Mouse (Mus musculus): ENCODE measurements around the gene Zfp664.
A peak's percentile ranks its signal among the peaks of the same experiment; 100 is the strongest.

- TF ChIP-seq CTCF (IDR thresholded peaks at IDR 0.05; ENCODE audit: borderline replicate concordance, insufficient read depth, low read length) (peak; percentile 50; the same call in 1 of the 2 replicates), POLR2A (IDR thresholded peaks at IDR 0.05; ENCODE audit: low read depth, low read length) (no peak)
Measured at GRCm38 (mm10) chr5:124943793-124944383, 81.4 kb downstream of the Zfp664 start.
